Mouse (Mus musculus): ENCODE measurements around the gene Sh3pxd2b. TPM values are rescaled to one million over a fixed set of nuclear protein-coding genes. Genes with fewer than 3 reads are reported as not detected.
A peak's percentile ranks its signal among the peaks of the same experiment; 100 is the strongest.

Gene Sh3pxd2b
- total and polyA plus RNA-seq, 2 experiments from 2014 or later, result 3.3 to 12.4 TPM

DNA sequence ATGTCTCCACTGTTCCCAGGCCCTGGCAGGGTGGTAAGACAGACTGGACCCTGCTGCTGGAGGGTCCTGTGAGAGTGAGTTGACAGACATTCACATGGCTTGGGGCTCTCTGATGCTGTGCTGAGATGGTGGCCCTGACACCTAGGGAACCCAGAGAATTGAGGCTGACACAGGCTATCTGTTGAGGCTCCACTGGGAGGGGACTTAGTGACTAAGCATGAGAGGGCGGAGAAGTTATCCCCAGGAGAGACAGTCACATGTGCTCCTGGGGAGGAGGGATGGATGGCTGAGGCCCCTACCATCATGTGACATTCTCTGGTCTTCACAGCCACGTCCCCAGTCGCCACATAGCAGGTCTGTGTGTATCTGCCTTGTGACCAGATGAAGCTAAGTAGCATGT lies 15.6 kb downstream of the Sh3pxd2b start:
- Histone ChIP-seq H3K9me3 (replicated peaks; ENCODE audit: control insufficient read depth, low read length) (no peaks in the 10 kb centered on the region), H3K4me1 (ENCODE audit: control insufficient read depth, insufficient read depth) (peaks cover 20% of the 10 kb centered on the region; the same call in 1 of the 2 replicates), H3K36me3 (replicated peaks; ENCODE audit: control insufficient read depth, insufficient read depth, low read length) (no peaks in the 10 kb centered on the region), H3K4me3 (ENCODE audit: low read depth, low read length) (no peak overlapping the region), H3K27ac (ENCODE audit: low read depth) (peak overlapping the region; percentile 14; the same call in 1 of the 2 replicates), H3K9ac (replicated peaks; ENCODE audit: low read depth, low read length) (no peak overlapping the region), H3K27me3 (ENCODE audit: control insufficient read depth, insufficient read depth, low read length) (no peaks in the 10 kb centered on the region), H3K4me2 (ENCODE audit: low read depth, low read length) (no peak overlapping the region)
- ATAC-seq (ENCODE audit: insufficient read depth, low read depth) (peak; percentile 15; the same call in 1 of the 2 replicates), DNase-seq (ENCODE audit: low spot score) (no peak)
- TF ChIP-seq EP300 (IDR thresholded peaks at IDR 0.05; ENCODE audit: low read depth) (no peak), CTCF (IDR thresholded peaks at IDR 0.05; ENCODE audit: low read depth) (no peak)
- 47% methylated on average over 3 of the region's 3 CpGs for WGBS

DNA sequence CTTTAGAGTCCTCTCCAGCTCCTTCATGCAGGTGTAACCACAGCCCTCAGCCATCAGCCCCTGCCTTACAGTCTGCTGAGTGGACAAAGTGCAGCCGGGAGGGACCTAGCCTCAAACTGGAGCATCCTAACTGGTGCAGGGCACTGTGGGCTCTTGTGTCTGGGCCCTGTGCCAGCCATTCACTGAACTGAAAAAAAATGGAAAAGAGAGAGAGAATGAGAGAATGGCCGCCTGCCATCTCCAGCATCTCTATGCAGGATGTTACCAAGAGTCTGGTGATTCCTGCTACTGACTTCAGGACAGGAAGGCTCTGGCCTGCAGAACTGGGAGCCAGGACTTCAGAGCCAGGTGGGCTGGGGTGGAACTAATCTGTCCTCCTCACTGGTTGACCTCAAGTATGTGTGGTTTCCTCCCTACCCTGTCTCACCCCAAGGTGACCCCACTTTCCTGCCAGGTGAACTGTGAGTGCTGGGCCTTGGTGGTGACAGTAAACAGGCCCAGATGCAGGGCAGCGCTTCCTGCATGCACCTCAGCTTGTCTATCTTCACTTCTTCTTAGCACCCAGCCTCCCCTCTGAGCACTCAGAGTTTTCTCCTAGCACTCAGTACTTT lies 16.1 kb downstream of the Sh3pxd2b start:
- H3K9me3 ChIP-seq (replicated peaks; ENCODE audit: control insufficient read depth, low read length), result no peaks in the 10 kb centered on the region
- 36% methylated on average over 3 of the region's 3 CpGs for WGBS
- peak overlapping the region; percentile 14; the same call in 1 of the 2 replicates for H3K27ac ChIP-seq (ENCODE audit: low read depth)
- no peaks in the 10 kb centered on the region for H3K27me3 ChIP-seq (ENCODE audit: control insufficient read depth, insufficient read depth, low read length)
- H3K4me3 ChIP-seq (ENCODE audit: low read depth, low read length), result no peak overlapping the region
- ATAC-seq (ENCODE audit: insufficient read depth, low read depth), result peak; percentile 31
- no peak overlapping the region for H3K9ac ChIP-seq (replicated peaks; ENCODE audit: low read depth, low read length)
- no peak overlapping the region for H3K4me2 ChIP-seq (ENCODE audit: low read depth, low read length)
- peaks cover 20% of the 10 kb centered on the region; the same call in 1 of the 2 replicates for H3K4me1 ChIP-seq (ENCODE audit: control insufficient read depth, insufficient read depth)
- no peak for DNase-seq (ENCODE audit: low spot score)
- no peak for TF ChIP-seq CTCF (IDR thresholded peaks at IDR 0.05; ENCODE audit: low read depth)
- TF ChIP-seq EP300 (IDR thresholded peaks at IDR 0.05; ENCODE audit: low read depth), result no peak
- no peaks in the 10 kb centered on the region for H3K36me3 ChIP-seq (replicated peaks; ENCODE audit: control insufficient read depth, insufficient read depth, low read length)

DNA sequence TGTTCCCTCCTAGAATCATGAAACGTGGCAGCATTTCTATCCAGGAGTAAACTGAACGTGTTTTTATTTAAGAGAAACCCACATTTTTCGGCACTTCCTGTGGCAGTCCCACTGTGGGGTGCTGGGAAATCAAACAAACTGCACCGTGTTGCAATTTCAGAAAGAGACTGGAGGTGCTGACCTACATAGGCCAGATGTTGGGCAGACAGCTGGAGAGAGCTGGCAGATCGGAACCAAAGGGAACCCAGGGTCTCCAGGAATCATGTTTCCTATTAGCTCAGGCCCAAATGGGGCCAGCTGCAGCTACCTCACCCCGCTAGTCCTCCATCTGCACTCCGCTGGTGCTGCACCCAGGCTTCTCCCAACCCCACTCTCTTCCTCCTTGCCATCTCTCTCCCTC lies 16.8 kb downstream of the Sh3pxd2b start:
- WGBS, result 75% methylated on average over 7 of the region's 7 CpGs
- H3K4me3 ChIP-seq (ENCODE audit: low read depth, low read length), result no peak overlapping the region
- ATAC-seq (ENCODE audit: insufficient read depth, low read depth), result 0 out of 2 replicates have a peak, but pooled peaks have one; percentile 25
- H3K27me3 ChIP-seq (ENCODE audit: control insufficient read depth, insufficient read depth, low read length), result no peaks in the 10 kb centered on the region
- H3K4me1 ChIP-seq (ENCODE audit: control insufficient read depth, insufficient read depth), result peaks cover 20% of the 10 kb centered on the region; the same call in 1 of the 2 replicates
- TF ChIP-seq EP300 (IDR thresholded peaks at IDR 0.05; ENCODE audit: low read depth) (no peak), CTCF (IDR thresholded peaks at IDR 0.05; ENCODE audit: low read depth) (no peak)
- H3K36me3 ChIP-seq (replicated peaks; ENCODE audit: control insufficient read depth, insufficient read depth, low read length), result no peaks in the 10 kb centered on the region
- no peak overlapping the region for H3K4me2 ChIP-seq (ENCODE audit: low read depth, low read length)
- H3K27ac ChIP-seq (ENCODE audit: low read depth), result no peak overlapping the region; the same call in 1 of the 2 replicates
- DNase-seq (ENCODE audit: low spot score), result no peak
- no peaks in the 10 kb centered on the region for H3K9me3 ChIP-seq (replicated peaks; ENCODE audit: control insufficient read depth, low read length)
- no peak overlapping the region for H3K9ac ChIP-seq (replicated peaks; ENCODE audit: low read depth, low read length)

GRCm38 (mm10) chr11:32365498-32365897 lies 17.9 kb downstream of the Sh3pxd2b start:
- Histone ChIP-seq H3K4me1 (ENCODE audit: control insufficient read depth, insufficient read depth) (peaks cover 20% of the 10 kb centered on the region; the same call in 1 of the 2 replicates), H3K27ac (ENCODE audit: low read depth) (no peak overlapping the region; the same call in 1 of the 2 replicates)

DNA sequence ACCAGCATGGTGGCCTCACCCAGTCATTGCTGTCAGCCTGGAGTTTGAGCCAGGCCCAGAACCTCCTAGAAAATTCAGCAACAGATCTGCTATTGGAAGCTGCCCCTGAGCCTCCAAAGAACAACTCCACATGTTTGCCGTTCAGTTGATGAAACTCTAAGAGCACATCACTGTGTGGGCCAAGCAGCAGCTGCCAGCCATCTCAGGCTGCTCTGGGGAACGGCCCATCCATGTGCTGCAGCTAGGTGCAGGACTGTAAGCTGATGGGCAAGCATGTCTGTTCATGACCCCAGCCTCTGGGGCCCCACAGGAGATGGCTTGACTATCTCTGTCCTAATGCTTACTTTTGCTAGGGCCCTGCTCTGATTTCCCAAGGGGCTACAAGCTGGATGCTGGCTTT lies 19.4 kb downstream of the Sh3pxd2b start:
- ATAC-seq (ENCODE audit: insufficient read depth, low read depth), result no peak
- H3K27ac ChIP-seq (ENCODE audit: low read depth), result no peak overlapping the region; the same call in 1 of the 2 replicates
- H3K4me3 ChIP-seq (ENCODE audit: low read depth, low read length), result no peak overlapping the region
- H3K4me2 ChIP-seq (ENCODE audit: low read depth, low read length), result no peak overlapping the region
- H3K4me1 ChIP-seq (ENCODE audit: control insufficient read depth, insufficient read depth), result peaks cover 20% of the 10 kb centered on the region; the same call in 1 of the 2 replicates
- no peak overlapping the region for H3K9ac ChIP-seq (replicated peaks; ENCODE audit: low read depth, low read length)
- H3K36me3 ChIP-seq (replicated peaks; ENCODE audit: control insufficient read depth, insufficient read depth, low read length), result no peaks in the 10 kb centered on the region
- 61% methylated on average over 2 of the region's 2 CpGs for WGBS
- H3K27me3 ChIP-seq (ENCODE audit: control insufficient read depth, insufficient read depth, low read length), result no peaks in the 10 kb centered on the region
- DNase-seq (ENCODE audit: low spot score), result no peak
- TF ChIP-seq CTCF (IDR thresholded peaks at IDR 0.05; ENCODE audit: low read depth) (no peak), EP300 (IDR thresholded peaks at IDR 0.05; ENCODE audit: low read depth) (no peak)
- H3K9me3 ChIP-seq (replicated peaks; ENCODE audit: control insufficient read depth, low read length), result no peaks in the 10 kb centered on the region

More at GRCm38 (mm10) chr11:32365498-32365897, 17.9 kb downstream of the Sh3pxd2b start:
- Histone ChIP-seq H3K4me2 (ENCODE audit: low read depth, low read length) (no peak overlapping the region), H3K9me3 (replicated peaks; ENCODE audit: control insufficient read depth, low read length) (no peaks in the 10 kb centered on the region), H3K4me3 (ENCODE audit: low read depth, low read length) (no peak overlapping the region), H3K27me3 (ENCODE audit: control insufficient read depth, insufficient read depth, low read length) (no peaks in the 10 kb centered on the region), H3K9ac (replicated peaks; ENCODE audit: low read depth, low read length) (no peak overlapping the region), H3K36me3 (replicated peaks; ENCODE audit: control insufficient read depth, insufficient read depth, low read length) (no peaks in the 10 kb centered on the region)
- 78% methylated on average over 4 of the region's 4 CpGs for WGBS
- no peak for TF ChIP-seq CTCF (IDR thresholded peaks at IDR 0.05; ENCODE audit: low read depth)
- TF ChIP-seq EP300 (IDR thresholded peaks at IDR 0.05; ENCODE audit: low read depth), result no peak
- no peak for ATAC-seq (ENCODE audit: insufficient read depth, low read depth)
- DNase-seq (ENCODE audit: low spot score), result no peak

Data from heart, postnatal 0 days (tissue).